Mouse (Mus musculus): ENCODE measurements around the gene Tmem234.

The Tmem234 gene

DNA sequence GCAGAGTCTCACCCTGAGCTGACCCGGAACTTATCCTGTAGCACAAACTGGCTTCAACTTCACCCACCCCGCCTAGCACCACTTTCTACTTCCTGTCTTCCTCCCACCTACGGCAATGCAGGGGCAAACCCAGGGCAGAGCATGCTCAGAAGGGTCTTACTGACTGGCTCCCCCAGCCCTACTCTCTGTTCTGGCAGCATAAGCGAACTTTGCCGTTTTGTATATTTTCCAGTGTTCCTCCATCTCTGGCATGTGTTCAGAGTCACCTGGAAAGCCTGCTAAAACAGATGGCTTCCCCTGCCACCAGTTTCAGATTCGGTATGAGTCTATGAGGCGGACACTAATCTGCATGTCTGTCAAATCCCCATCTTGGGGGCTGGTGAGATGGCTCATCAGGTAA, 20.1 kb upstream of the Tmem234 start:
- no peak for DNase-seq (ENCODE audit: low spot score)

DNA sequence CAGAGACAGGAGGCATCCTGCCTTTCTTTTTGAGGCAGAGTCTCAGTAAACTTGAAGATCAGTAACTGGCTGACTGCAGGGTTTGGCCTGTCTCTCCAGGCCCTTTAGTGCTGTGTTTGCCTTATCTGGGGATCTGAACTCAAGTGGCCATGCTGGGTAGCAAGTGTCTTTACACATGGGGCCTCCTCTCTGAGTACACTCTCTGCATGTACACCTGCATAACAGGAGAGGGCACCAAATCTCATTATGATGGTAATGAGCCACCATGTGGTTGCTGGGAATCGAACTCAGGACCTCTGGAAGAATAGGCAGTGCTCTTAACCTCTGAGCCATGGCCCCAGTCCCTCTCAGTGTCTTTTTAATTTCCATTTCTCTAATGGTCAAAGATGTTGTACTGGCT, 18.2 kb upstream of the Tmem234 start:
- no peak for DNase-seq (ENCODE audit: low spot score)

DNA sequence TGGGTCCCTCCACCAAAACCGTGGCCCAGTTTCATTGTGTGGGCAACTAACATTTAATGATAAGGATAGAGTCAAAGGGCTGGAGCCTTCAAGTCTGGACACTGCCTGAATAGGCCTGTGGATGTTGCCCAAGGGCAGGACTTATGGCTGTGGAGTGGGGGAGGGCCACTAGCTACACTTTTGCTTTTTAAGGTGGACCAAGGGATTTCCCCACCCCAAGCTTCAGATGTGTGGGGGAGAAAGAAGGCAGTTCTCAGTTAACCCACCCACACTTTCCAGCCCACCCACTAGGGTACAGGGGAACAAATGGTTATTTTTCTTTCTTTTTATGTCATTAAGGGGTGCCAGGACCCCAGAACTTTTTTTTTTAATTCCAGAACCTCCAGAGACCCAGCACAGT, 16.1 kb upstream of the Tmem234 start:
- DNase-seq (ENCODE audit: low spot score) = no peak

DNA sequence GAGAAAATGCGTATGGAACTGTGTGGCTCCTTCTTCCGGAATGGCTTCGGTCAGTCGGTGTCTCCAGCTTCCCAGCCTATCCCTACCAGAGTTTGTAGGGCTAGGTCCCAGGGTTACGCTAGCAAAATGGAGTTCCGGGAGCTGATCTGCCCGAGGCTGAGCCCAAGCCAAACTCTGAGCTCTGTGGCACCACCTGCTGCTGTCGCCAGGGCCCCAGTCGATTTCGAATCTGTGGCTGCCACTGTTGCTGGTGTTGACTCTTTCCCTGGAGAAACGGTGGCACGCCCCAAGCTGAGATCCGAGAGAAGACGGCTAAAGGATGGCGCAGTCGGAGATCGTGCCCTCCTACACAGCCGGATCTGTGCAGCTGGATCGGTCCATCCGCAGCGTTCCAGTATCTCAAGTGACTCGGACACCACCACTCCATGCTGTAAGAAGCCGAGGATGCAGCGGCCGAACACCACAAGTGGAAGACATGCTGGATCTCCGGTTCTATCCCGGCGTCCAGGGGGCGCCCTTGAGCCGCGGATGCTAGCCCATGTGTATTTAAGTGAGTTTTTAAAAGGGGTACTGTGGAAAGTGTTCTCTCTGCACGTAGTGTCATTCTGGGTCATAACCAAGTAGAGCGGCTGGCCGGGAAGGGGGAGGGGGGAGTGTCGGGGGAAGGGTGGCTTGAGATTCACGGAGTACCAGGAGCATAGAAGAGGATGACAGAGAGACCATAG, 15.4 kb upstream of the Tmem234 start:
- DNase-seq (ENCODE audit: low spot score) = peak; percentile 78

DNA sequence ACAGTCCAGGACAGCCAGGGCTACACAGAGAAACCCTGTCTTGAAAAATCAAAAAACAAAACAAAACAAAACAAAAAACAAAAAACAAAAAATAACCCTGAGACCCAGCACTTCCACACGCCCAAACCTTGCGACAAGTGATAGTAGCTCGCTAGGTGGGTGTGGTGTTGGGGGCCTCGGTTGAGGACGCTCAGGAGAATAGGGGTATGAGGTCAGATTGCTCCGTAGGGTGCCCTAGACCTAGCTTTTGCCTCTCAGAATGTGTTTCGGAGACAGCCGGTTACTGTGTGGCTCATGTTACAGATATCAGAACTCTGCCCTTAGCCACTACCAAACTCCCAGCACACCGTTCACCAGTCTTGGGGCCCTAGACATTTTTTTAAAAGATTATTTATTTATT, 14.7 kb upstream of the Tmem234 start:
- no peak for DNase-seq (ENCODE audit: low spot score)

DNA sequence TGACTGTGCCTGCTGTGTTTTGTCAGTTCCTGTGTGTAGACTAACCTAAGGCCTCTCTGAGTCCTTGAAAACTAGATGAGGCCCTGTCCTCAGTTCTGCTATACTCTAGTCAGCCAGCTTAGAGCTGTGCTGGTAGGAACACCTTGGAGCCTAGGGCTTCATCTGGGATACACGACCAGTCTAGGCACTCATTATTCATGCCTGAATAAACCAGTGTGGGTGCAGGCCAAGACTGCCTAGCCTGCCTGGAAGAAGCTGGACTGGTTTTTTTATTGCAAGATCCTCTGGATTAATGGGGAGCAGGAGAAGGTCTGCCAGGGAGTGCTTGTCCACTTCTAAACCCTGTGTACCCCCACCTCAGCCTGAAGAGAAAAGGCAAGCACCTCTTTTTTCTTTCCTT, 13.5 kb upstream of the Tmem234 start:
- DNase-seq (ENCODE audit: low spot score) = no peak

DNA sequence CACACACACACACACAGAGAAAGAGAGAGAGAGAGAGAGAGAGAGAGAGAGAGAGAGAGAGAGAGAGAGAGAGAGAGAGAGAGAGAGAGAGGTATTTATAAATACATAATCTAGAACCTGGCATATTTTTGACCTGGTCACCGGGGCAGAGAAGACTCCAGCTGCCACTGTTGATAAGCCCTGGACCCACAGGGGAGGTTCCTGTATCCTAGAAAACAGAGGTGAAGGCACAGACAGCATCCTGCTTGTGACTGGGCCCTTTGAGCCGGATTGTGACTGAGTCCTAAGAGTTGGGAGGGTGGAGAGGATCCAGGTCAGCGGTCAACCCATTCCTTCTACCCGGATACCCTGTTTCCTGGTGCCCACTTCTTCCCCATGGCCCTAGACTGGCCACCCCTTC, 11.6 kb upstream of the Tmem234 start:
- DNase-seq (ENCODE audit: low spot score) = no peak

DNA sequence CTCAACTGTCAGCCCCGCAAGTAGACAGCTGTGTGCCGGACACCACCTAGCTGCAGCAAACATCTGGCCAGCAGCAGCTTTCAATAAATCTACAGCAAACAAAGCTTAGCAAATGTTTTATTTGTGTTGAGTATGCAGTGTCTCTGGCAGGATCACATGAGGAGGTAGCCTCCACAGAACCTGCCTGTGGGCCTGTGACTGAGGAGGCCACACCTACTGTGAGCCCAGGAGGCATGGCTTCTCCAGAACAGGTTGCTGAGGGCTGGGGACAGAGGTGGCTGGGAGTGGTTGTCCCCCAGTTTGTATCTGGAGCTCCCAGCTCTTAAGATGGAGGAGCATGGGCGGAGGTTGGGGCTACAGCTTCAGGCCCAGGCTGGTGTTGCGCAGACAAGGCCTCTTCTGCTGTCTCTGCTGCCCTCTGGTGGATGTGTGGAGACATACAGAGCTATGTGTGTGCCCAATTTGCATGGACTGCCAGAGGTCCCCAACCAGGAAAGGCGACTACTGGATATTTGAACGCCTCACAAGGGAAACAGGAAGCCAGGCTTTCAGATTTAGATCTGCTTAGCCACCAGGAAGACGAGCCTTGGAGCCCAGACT, 8.1 kb downstream of the Tmem234 start:
- peak; percentile 81 for DNase-seq (ENCODE audit: low spot score)

DNA sequence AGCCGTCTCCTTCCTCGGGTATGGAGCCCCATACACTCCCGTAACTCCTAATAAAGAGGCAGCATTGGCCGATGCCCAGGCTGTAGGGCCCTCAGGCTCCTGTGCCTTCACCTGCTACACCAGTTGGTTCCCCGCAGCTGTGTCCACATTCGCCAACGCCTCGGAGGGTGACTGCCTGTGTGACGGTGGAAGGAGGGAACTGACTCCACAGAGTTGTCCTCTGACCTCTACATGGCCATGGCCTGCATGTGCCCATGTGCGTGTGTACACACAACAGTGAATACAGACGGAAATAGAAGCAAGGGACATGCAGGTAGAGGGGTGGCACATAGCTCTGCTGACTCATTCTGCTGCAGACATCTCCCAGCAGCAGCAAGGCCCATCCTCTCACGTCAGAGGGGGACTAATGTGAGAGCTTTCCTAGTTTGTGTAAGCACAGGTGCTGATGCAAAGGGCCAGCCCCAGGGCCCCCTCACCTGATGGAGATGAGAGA, 8.7 kb downstream of the Tmem234 start:
- DNase-seq (ENCODE audit: low spot score) = no peak

DNA sequence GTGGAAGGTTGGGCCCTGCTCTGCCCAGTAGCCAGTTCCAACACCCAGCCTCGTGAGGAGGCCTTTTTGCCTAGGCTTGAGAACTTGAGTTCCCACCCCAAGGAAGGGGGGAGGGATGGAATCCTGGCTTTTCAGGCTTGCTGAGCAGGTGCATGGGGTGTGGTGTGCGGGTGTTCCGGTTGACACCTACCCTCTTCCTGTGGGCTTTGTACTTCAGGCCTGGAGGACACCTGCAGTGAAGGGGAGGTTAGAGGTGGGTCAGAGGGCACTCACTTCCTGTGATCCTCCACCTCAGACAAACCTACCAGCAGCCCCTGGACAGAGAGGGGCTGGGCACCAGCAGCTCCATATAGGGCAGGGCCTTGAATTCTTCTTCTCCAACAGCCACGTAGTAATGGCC, 9.6 kb downstream of the Tmem234 start:
- no peak for DNase-seq (ENCODE audit: low spot score)

DNA sequence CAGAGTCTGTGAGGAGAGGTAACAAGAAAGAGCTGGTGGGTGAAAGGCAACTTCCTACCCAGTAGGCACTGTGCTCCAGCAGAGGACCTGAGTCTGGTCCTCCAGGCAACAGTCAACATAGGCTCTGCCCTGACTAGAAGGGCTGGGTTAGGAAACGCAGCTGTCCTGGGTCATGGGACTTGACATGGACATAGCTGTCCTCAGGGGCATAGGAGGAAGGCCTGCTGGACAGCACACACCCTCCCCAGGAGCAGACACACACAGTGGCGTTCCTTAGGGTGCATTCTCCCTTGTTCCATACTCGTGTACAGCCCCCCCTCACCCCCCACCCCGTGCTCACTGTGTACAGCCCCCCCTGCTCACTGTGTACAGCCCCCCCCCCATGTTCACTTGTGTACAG, 10.0 kb downstream of the Tmem234 start:
- no peak for DNase-seq (ENCODE audit: low spot score)

DNA sequence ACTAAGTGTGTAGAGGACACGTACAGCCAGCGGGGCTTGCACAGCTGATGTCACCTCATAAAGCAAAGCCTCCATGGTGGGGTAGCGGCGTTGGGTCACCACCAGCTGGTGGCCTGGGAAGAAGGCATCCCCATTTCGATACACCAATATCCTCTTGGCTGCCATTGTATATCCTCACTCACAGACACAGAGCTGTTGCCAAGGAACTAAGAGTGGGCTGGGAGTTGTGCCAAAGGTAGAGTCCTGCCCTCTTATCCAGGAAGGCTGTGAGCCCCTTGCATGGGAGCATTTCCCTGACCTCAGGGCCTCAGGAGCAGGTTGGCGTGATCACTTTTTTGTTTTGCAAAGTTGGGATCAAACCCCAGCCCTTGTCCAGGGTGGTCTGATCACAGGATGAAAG, 13.6 kb downstream of the Tmem234 start, which contains the start of gene Dcdc2b:
TSS of gene Dcdc2b (minus strand) at position 165 of the 400 bp plus-strand sequence.
- DNase-seq (ENCODE audit: low spot score) = no peak

DNA sequence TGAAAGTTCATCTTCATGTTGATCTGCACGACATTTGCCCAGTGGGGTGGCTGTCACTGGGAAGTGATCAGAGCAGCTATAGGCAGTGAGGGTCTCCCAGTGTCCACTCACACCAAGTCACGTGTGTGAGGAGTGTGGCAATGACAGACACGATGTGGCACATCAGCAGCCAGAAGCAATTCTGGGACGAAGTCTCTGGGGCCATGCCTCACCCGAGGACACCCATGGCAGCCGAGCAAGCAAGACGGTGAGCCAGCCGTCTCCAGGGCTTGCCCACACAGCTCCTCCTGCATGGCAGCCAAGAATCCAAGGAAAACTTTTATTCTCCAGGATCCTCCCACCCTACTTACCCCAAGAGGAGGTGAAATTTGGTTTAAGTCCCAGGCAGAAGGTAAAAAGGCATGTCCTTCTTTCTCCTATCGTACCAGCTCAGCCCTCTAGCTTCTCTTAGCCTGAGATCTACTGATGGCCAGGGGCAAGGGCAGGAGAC, 15.4 kb downstream of the Tmem234 start:
- no peak for DNase-seq (ENCODE audit: low spot score)

DNA sequence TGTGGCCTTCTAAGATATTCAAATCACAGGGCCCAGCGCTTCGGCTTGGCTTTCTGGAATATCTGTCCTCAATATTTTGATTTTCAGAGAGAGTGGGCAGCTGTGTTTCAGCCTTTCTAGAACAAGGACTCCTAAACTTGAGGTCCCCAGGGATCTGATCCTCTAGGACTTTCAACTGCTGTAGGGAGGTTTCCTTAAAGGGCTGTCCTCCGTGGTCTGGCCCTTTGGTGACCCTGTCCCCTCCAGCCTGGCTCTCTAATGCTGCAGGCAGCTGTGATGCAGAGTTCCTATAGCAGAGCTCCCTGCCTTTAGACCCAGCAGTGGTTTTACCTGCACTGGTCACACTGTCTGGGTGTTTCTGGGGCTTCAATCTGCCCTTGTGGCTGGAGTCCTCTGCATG, 16.2 kb downstream of the Tmem234 start:
- DNase-seq (ENCODE audit: low spot score) = no peak

DNA sequence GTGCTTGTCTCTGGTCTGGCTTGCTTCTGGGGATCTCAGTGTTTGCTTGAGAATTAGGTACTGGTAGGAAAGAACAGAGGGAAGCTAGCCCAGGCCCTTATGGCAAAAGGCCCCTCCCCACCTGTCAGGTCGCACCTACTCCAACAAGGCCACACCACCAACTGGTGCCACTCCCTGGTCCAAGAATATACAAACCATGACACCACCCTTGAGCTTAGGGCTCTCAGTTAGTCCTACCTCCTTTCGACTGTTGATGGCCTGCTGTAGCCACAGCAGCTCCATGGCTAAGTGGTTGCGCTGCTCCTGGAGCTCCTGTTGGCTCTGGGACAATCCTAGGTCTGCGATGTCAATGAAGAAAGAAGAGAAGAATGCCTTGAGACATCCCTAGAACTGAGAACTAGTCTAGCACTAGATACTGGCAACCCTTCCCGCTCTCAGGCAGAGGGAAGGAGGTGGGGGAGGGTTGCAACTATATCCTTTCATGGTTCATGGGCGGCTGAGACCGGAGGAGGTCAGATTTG, 16.7 kb downstream of the Tmem234 start:
- DNase-seq (ENCODE audit: low spot score) = no peak

DNA sequence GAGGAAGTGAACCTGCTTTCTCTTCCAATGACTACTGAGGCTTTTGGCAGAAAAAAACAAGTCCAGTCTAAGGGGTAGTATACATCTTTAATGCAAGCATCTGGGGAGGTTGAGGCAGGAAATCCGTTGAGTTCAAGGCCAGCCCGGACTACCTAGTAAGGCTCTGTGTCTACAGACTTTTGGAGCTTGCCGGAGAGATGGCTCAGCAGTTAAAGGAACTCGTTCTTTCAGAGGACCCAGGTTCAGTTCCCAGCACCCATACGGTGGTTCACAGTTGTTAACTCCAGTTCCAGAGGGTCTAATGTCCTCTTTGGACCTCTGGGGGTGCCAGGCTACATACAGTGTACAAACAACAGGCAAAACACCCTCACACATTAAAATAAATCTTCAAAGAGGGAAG, 17.6 kb downstream of the Tmem234 start:
- DNase-seq (ENCODE audit: low spot score) = no peak

DNA sequence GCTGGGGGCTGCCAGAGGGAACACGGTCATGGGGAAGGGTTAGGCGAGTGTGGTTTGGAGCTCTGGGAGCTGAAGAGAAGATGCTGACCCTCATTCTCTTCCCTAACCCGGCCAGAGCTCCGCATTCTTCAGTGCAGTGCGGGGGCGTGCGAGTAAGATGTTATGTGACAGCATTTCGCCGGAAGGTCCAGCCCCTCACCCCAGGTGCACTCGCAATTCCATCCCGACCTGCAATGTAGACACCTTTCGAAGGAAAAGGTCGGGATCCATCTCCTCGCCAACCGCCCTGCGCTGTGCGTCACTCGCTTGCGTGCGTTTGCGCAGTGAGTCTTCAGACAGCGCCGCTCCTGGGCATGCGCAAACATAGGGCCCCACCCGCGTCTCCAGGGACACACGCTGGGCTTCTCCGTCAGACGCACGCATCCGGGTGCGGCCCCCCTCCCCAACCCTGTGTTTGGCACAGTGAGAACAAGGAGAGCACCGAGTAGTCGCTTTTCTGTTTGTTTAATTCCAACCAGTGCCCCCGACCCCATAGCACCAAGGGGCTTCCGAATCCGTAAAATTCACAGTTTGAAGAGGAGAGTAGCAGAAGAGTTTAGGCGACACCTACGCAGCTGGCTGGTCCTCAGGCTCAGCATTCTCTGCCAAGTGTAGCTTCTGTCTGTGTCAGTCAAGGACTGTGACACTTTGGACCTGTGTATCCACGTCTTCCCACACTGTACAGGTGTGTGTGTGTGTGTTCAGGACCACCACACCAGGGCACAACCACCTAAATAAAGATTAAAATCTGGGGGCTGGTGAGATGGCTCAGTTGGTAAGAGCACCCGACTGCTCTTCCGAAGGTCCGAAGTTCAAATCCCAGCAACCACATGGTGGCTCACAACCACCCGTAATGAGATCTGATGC, 18.6 kb downstream of the Tmem234 start, which contains the start of gene Iqcc:
TSS of gene Iqcc (minus strand) at position 314 of the 906 bp plus-strand sequence.
- DNase-seq (ENCODE audit: low spot score) = peak; percentile 93

DNA sequence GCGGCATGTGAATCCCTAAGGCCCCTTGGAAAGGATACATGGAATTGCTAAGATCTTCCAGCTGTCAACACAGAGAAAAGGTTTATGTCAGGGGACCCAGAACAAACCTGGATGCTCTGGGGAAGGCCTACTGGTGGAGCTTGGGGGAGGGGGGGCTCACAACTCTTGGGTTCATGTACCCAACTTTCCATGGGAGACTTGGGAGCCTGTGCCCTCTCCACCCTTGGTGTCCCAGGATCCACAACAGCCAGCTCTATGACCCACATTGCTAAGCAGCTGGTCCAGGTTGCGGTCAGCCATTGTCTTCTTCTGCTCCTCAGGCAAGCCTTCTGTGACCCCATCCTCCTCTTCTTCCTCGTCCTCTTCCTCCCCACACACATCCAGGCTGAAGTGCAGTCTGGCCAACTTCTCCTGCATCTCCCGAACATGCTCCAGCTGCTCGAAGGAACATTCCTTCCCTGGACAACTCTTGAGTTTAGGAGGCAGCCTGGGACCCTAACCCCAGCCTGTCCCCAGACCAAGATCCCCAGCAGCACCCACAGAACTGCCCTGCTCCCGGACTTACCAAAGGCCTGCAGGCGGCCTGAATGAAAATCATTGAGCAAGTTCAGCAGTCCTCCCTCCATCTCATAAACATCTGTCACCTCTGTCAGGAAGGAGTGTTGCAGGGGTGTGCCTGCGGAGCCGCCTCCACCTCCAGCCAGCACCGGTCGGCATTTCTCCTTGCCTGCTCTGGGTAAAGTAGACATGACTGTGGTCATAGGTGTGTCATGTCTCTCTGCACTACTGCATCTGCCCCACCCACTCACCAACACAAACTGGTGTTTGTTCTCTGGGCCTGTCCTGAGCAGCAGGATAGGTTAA, 20.2 kb downstream of the Tmem234 start:
- no peak for DNase-seq (ENCODE audit: low spot score)

DNA sequence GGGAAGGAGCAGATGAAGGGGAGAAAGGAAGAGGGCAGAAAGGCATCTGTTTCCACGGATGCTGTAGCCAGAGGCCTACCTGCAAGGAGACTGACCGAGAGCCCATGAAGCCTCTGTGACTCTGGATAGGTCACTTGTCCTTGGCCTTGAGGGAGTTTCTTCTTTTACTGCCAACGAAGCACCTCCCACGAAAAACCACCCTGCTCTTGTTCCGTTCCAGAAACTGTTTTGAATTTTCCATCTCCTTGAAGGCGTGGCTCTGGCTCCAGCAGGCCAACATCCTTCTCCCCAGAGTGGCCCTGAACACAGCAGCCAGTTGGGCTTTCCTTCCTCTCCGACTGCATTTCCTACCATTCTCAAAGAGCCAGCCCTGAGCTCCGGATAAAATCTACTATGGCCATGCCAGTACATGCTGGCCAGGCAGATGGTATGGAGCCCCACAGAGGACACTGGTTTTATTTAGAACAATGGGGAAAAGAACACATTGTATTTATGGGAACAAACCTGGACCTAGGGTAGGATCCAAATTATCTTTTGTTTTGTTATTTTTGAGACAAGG, 20.9 kb downstream of the Tmem234 start:
- DNase-seq (ENCODE audit: low spot score) = no peak

DNA sequence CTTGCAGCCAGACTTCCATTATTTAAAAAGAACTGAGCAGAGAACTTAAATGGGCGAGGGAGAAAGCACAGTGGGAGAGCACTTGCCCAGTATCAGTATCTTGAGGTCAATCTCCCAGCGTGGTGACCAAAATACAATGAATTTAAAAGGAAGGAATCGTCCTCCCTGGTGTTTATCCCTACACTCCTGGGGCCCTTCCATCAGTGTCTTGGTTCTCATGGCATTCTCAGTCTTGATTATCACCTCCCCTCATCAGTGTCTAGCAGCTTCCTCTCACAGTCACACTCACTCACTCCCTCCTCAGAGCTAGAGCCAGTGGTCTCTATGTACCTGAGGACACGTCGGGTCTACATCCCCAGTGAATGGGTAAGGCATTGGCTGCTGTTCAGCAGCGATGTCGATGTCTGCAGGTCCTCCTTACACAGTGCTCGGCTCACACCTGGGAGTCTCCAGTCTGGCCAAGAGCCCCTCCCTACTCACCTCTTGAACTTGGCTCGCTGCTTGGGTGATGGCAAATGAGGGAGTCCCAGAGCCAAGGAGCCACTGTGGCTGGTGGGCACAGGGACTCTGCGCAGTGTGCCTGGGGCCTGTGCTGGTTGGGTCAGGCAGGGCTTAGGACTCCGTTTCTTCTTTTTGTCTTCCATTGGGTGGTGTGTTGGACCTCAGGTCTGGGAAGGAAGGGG, 21.8 kb downstream of the Tmem234 start:
- DNase-seq (ENCODE audit: low spot score) = no peak
